Mouse (Mus musculus) MEL (cell line): ENCODE data around the gene Clk2. TPM values are rescaled to one million over a fixed set of nuclear protein-coding genes. Genes with fewer than 3 reads are reported as not detected.

Source experiments
- DNase-seq: peaks from one replicate; pipeline ENCODE4 v3.0.0; 2011; ENCODE audit warnings: low read depth, low spot score
- H3K27ac ChIP-seq: 2 replicates; pipeline ENCODE4 v1.5.1; 2012; ENCODE audit warnings: low read depth, mild to moderate bottlenecking, control low read depth, low read length, moderate library complexity; ENCODE audit not compliant: control insufficient read depth
- H3K27me3 ChIP-seq, 2 experiments: fragments of 150-350 bp in 1 of 2; sonication (generic) in 1 of 2; 2 replicates each; pipeline ENCODE4 v1.6.1; 2012; ENCODE audit warnings: low read length in 2 of 2, mild to moderate bottlenecking in 2 of 2, improper control_type of control experiment in 1 of 2, moderate library complexity in 1 of 2; ENCODE audit not compliant: insufficient read depth in 2 of 2, control insufficient read depth in 1 of 2
- H3K36me3 ChIP-seq, 2 experiments: 2 replicates each; pipeline ENCODE4 v1.6.1; 2012 to 2014; ENCODE audit warnings: low read length in 2 of 2, improper control_type of control experiment in 1 of 2, inconsistent platforms in 1 of 2, mild to moderate bottlenecking in 1 of 2; ENCODE audit not compliant: insufficient read depth in 2 of 2, control insufficient read depth in 1 of 2
- H3K4me1 ChIP-seq, 2 experiments: fragments of 150-350 bp in 1 of 2; sonication (generic) in 1 of 2; 2 replicates each; pipeline ENCODE4 v1.6.1; 2012; ENCODE audit warnings: low read length in 2 of 2, improper control_type of control experiment in 1 of 2, mild to moderate bottlenecking in 1 of 2; ENCODE audit not compliant: insufficient read depth in 2 of 2, control insufficient read depth in 1 of 2
- H3K4me3 ChIP-seq, 2 experiments: fragments of 150-350 bp in 1 of 2; sonication (generic) in 1 of 2; 2 replicates each; pipeline ENCODE4 v1.5.1; 2012; ENCODE audit warnings: low read depth in 2 of 2, low read length in 2 of 2, mild to moderate bottlenecking in 2 of 2, moderate library complexity in 2 of 2, control low read depth in 1 of 2, improper control_type of control experiment in 1 of 2; ENCODE audit not compliant: control insufficient read depth in 1 of 2, insufficient read depth in 1 of 2
- H3K79me2 ChIP-seq: 2 replicates; pipeline ENCODE4 v1.6.1; 2012; ENCODE audit warnings: mild to moderate bottlenecking, low read length, moderate library complexity; ENCODE audit not compliant: control insufficient read depth, poor library complexity, insufficient read depth
- H3K9ac ChIP-seq: 2 replicates; pipeline ENCODE4 v1.6.1; 2012; ENCODE audit warnings: low read depth, mild to moderate bottlenecking, control low read depth, low read length, moderate library complexity; ENCODE audit not compliant: control insufficient read depth, poor library complexity, severe bottlenecking
- H3K9me3 ChIP-seq: fragments of 150-350 bp; sonication (generic); replicated peaks from 2 replicates; pipeline ENCODE4 v1.6.1; 2012; ENCODE audit warnings: mild to moderate bottlenecking, low read length, improper control_type of control experiment, moderate library complexity; ENCODE audit not compliant: insufficient read depth
- BHLHE40 ChIP-seq: IDR thresholded peaks from 2 replicates; pipeline ENCODE4 v1.6.1; 2012; ENCODE audit warnings: low read depth, mild to moderate bottlenecking, inconsistent platforms, low read length, improper control_type of control experiment, borderline replicate concordance
- CHD1 ChIP-seq: IDR thresholded peaks from 2 replicates; pipeline ENCODE4 v1.6.1; 2012; ENCODE audit warnings: low read depth, mild to moderate bottlenecking, inconsistent platforms, low read length, improper control_type of control experiment
- CHD2 ChIP-seq: IDR thresholded peaks from 2 replicates; pipeline ENCODE4 v1.6.1; 2011; ENCODE audit warnings: low read length, improper control_type of control experiment
- CTCF ChIP-seq, 3 experiments: IDR thresholded peaks in 2 of 3; conservative IDR thresholded peaks in 1 of 3; 2 replicates each; pipeline ENCODE4 v1.5.1; 2011 to 2012; ENCODE audit warnings: low read length in 3 of 3, low read depth in 2 of 3, mild to moderate bottlenecking in 2 of 3, improper control_type of control experiment in 1 of 3, inconsistent platforms in 1 of 3, mixed read lengths in 1 of 3, moderate library complexity in 1 of 3; ENCODE audit not compliant: control insufficient read depth in 1 of 3, insufficient read depth in 1 of 3, poor library complexity in 1 of 3, severe bottlenecking in 1 of 3
- E2F4 ChIP-seq: IDR thresholded peaks from 2 replicates; pipeline ENCODE4 v1.6.1; 2011; ENCODE audit warnings: low read depth, low read length, improper control_type of control experiment, borderline replicate concordance
- ELF1 ChIP-seq: IDR thresholded peaks from 2 replicates; pipeline ENCODE4 v1.6.1; 2014; ENCODE audit warnings: low read depth, mild to moderate bottlenecking, inconsistent platforms, low read length, improper control_type of control experiment, moderate library complexity
- EP300 ChIP-seq, 2 experiments: IDR thresholded peaks; 2 replicates each; pipeline ENCODE4 v1.6.1; 2011; ENCODE audit warnings: improper control_type of control experiment in 2 of 2, low read length in 2 of 2, low read depth in 1 of 2, mild to moderate bottlenecking in 1 of 2
- ETS1 ChIP-seq: IDR thresholded peaks from 2 replicates; pipeline ENCODE4 v1.6.1; 2012; ENCODE audit warnings: low read depth, mild to moderate bottlenecking, inconsistent platforms, low read length, improper control_type of control experiment, moderate library complexity
- GABPA ChIP-seq: IDR thresholded peaks from 2 replicates; pipeline ENCODE4 v1.6.1; 2012; ENCODE audit warnings: low read depth, mild to moderate bottlenecking, inconsistent platforms, low read length, improper control_type of control experiment, moderate library complexity
- GATA1 ChIP-seq: IDR thresholded peaks from 2 replicates; pipeline ENCODE4 v1.6.1; 2011; ENCODE audit warnings: low read depth, low read length, improper control_type of control experiment
- HCFC1 ChIP-seq: IDR thresholded peaks from 2 replicates; pipeline ENCODE4 v1.6.1; 2012; ENCODE audit warnings: low read depth, mild to moderate bottlenecking, inconsistent platforms, low read length, improper control_type of control experiment, moderate library complexity
- JUND ChIP-seq: IDR thresholded peaks from 2 replicates; pipeline ENCODE4 v1.6.1; 2011; ENCODE audit warnings: low read depth, mild to moderate bottlenecking, improper control_type of control experiment, low read length
- KAT2A ChIP-seq: conservative IDR thresholded peaks from 2 replicates; pipeline ENCODE4 v1.6.1; 2012; ENCODE audit warnings: low read depth, low read length, improper control_type of control experiment, inconsistent platforms
- MAFK ChIP-seq: IDR thresholded peaks from 2 replicates; pipeline ENCODE4 v1.6.1; 2011; ENCODE audit warnings: low read depth, mild to moderate bottlenecking, low read length, improper control_type of control experiment, borderline replicate concordance
- MAX ChIP-seq: IDR thresholded peaks from 2 replicates; pipeline ENCODE4 v1.6.1; 2011; ENCODE audit warnings: low read length, improper control_type of control experiment
- MEF2A ChIP-seq: IDR thresholded peaks from 2 replicates; pipeline ENCODE4 v1.6.1; 2014; ENCODE audit warnings: low read depth, mild to moderate bottlenecking, inconsistent platforms, low read length, improper control_type of control experiment; ENCODE audit not compliant: poor library complexity, insufficient replicate concordance, severe bottlenecking; ENCODE audit errors: extremely low read depth
- MXI1 ChIP-seq: IDR thresholded peaks from 2 replicates; pipeline ENCODE4 v1.6.1; 2011; ENCODE audit warnings: mild to moderate bottlenecking, low read depth, low read length, improper control_type of control experiment
- MYB ChIP-seq: IDR thresholded peaks from 2 replicates; pipeline ENCODE4 v1.6.1; 2011; ENCODE audit warnings: mild to moderate bottlenecking, low read depth, low read length, improper control_type of control experiment
- MYC ChIP-seq: IDR thresholded peaks from 2 replicates; pipeline ENCODE4 v1.6.1; 2011; ENCODE audit warnings: low read depth, mild to moderate bottlenecking, low read length, improper control_type of control experiment, moderate library complexity
- NELFE ChIP-seq: IDR thresholded peaks from 2 replicates; pipeline ENCODE4 v1.6.1; 2011; ENCODE audit warnings: low read depth, low read length, improper control_type of control experiment
- POLR2A ChIP-seq, 2 experiments: IDR thresholded peaks; 2 replicates each; pipeline ENCODE4 v1.6.1; 2011 to 2012; ENCODE audit warnings: low read length in 2 of 2, mild to moderate bottlenecking in 2 of 2, control low read depth in 1 of 2, improper control_type of control experiment in 1 of 2, low read depth in 1 of 2, moderate library complexity in 1 of 2; ENCODE audit not compliant: control insufficient read depth in 1 of 2, insufficient read depth in 1 of 2, poor library complexity in 1 of 2
- POLR2AphosphoS2 ChIP-seq: IDR thresholded peaks from 2 replicates; pipeline ENCODE4 v1.6.1; 2011; ENCODE audit warnings: low read length, improper control_type of control experiment
- POLR2AphosphoS5 ChIP-seq: IDR thresholded peaks from 2 replicates; pipeline ENCODE4 v1.6.1; 2012; ENCODE audit warnings: low read depth, borderline replicate concordance, mild to moderate bottlenecking, inconsistent platforms, low read length, moderate library complexity, mixed read lengths
- RAD21 ChIP-seq: IDR thresholded peaks from 2 replicates; pipeline ENCODE4 v1.6.1; 2011; ENCODE audit warnings: mild to moderate bottlenecking, low read depth, low read length, improper control_type of control experiment
- RCOR1 ChIP-seq: IDR thresholded peaks from 2 replicates; pipeline ENCODE4 v1.6.1; 2012; ENCODE audit warnings: low read depth, mild to moderate bottlenecking, inconsistent platforms, low read length, improper control_type of control experiment
- SIN3A ChIP-seq: IDR thresholded peaks from 2 replicates; pipeline ENCODE4 v1.6.1; 2012; ENCODE audit warnings: low read length, improper control_type of control experiment, inconsistent platforms
- SMC3 ChIP-seq: IDR thresholded peaks from 2 replicates; pipeline ENCODE4 v1.6.1; 2011; ENCODE audit warnings: low read depth, low read length, improper control_type of control experiment
- TAL1 ChIP-seq: IDR thresholded peaks from 2 replicates; pipeline ENCODE4 v1.6.1; 2012; ENCODE audit warnings: mild to moderate bottlenecking, inconsistent platforms, low read length, moderate library complexity, mixed read lengths
- TBP ChIP-seq: IDR thresholded peaks from 2 replicates; pipeline ENCODE4 v1.8.0; 2011; ENCODE audit warnings: low read depth, low read length, improper control_type of control experiment
- TCF12 ChIP-seq: IDR thresholded peaks from 2 replicates; pipeline ENCODE4 v1.6.1; 2014; ENCODE audit warnings: low read depth, mild to moderate bottlenecking, inconsistent platforms, low read length, improper control_type of control experiment, moderate library complexity
- UBTF ChIP-seq: IDR thresholded peaks from 2 replicates; pipeline ENCODE4 v1.6.1; 2012; ENCODE audit warnings: low read depth, mild to moderate bottlenecking, inconsistent platforms, low read length, improper control_type of control experiment, moderate library complexity, borderline replicate concordance; ENCODE audit not compliant: insufficient read depth
- USF1 ChIP-seq: IDR thresholded peaks from 2 replicates; pipeline ENCODE4 v1.6.1; 2014; ENCODE audit warnings: low read depth, mild to moderate bottlenecking, inconsistent platforms, low read length, improper control_type of control experiment, moderate library complexity
- USF2 ChIP-seq, 2 experiments: IDR thresholded peaks; 2 replicates each; pipeline ENCODE4 v1.6.1; 2011 to 2012; ENCODE audit warnings: improper control_type of control experiment in 2 of 2, low read length in 2 of 2, borderline replicate concordance in 1 of 2, inconsistent platforms in 1 of 2, low read depth in 1 of 2, mild to moderate bottlenecking in 1 of 2; ENCODE audit not compliant: insufficient read depth in 1 of 2
- ZC3H11A ChIP-seq: IDR thresholded peaks from 2 replicates; pipeline ENCODE4 v1.6.1; 2012; ENCODE audit warnings: low read depth, mild to moderate bottlenecking, inconsistent platforms, low read length, improper control_type of control experiment
- ZKSCAN1 ChIP-seq: IDR thresholded peaks from 2 replicates; pipeline ENCODE4 v1.6.1; 2012; ENCODE audit warnings: low read depth, mild to moderate bottlenecking, inconsistent platforms, low read length, improper control_type of control experiment, moderate library complexity
- ZMIZ1 ChIP-seq: IDR thresholded peaks from 2 replicates; pipeline ENCODE4 v1.6.1; 2012; ENCODE audit warnings: low read depth, mild to moderate bottlenecking, inconsistent platforms, low read length, improper control_type of control experiment, moderate library complexity
- ZNF384 ChIP-seq: IDR thresholded peaks from 2 replicates; pipeline ENCODE4 v1.6.1; 2012; ENCODE audit warnings: low read depth, mild to moderate bottlenecking, inconsistent platforms, low read length, improper control_type of control experiment
- polyA plus RNA-seq, 2 experiments: library from polyadenylated mRNA; stranded (reverse) in 1 of 2; unstranded in 1 of 2; fragments of >175 nt in 1 of 2; fragments of >200 nt in 1 of 2; gene quantifications; 2 replicates each; pipeline versions ENCODE4 v1.2.1 to v1.2.4; 2012; ENCODE audit warnings: low replicate concordance in 2 of 2, low read depth in 1 of 2; ENCODE audit not compliant: insufficient read length in 2 of 2, insufficient read depth in 1 of 2, missing spikeins in 1 of 2
- total RNA-seq: library from RNA; depleted of rRNA; stranded (reverse); fragments of 300-350 nt; gene quantifications from 2 replicates; pipeline ENCODE4 v1.2.3, GENCODE M21; 2012

Clk2 gene
- total and polyA plus RNA-seq, 3 experiments: 28.2 to 138 (median 83.6) TPM

GRCm38 (mm10) chr3:89163643-89164245 lies 851 bp upstream of the Clk2 start:
- Histone ChIP-seq H3K4me3 (peak overlapping the region; percentile 76 to 80), H3K4me1 (peaks cover 10 to 26% of the 10 kb centered on the region in 2 experiments), H3K79me2 (peaks cover 27% of the 10 kb centered on the region), H3K36me3 (peaks cover 8 to 19% of the 10 kb centered on the region in 2 experiments), H3K27ac (peak overlapping the region; percentile 89), H3K27me3 (no peaks in the 10 kb centered on the region), H3K9me3 (no peaks in the 10 kb centered on the region), H3K9ac (peak overlapping the region; percentile 95)
- peak; percentile 75 for DNase-seq
- TF ChIP-seq SIN3A: no peak; the same call in 1 of the 2 replicates
- TF ChIP-seq CHD1: no peak; the same call in 1 of the 2 replicates
- TF ChIP-seq HCFC1: peak; percentile 8; the same call in 1 of the 2 replicates
- TF ChIP-seq ZNF384: peak; percentile 92
- TF ChIP-seq BHLHE40: no peak
- TF ChIP-seq ZMIZ1: no peak
- TF ChIP-seq TAL1: no peak
- no peak for TF ChIP-seq NELFE
- no peak for TF ChIP-seq POLR2A (IDR thresholded peaks at IDR 0.05; ENCODE audit: control insufficient read depth in 1 of 2, insufficient read depth in 1 of 2, low read depth in 1 of 2, low read length in 2 of 2, poor library complexity in 1 of 2)
- TF ChIP-seq MEF2A: no peak
- no peak for TF ChIP-seq ELF1
- no peak for TF ChIP-seq KAT2A
- TF ChIP-seq MXI1: no peak
- TF ChIP-seq MYC: no peak
- no peak for TF ChIP-seq ETS1
- TF ChIP-seq CTCF (IDR thresholded peaks at IDR 0.05 in 2 of 3, conservative IDR thresholded peaks at IDR 0.05 in 1 of 3; ENCODE audit: control insufficient read depth in 1 of 3, insufficient read depth in 1 of 3, low read depth in 2 of 3, low read length in 3 of 3, poor library complexity in 1 of 3, severe bottlenecking in 1 of 3): no peak
- no peak for TF ChIP-seq MYB
- TF ChIP-seq POLR2AphosphoS2: no peak
- TF ChIP-seq USF2 (IDR thresholded peaks at IDR 0.05; ENCODE audit: borderline replicate concordance in 1 of 2, insufficient read depth in 1 of 2, low read depth in 1 of 2, low read length in 2 of 2): no peak
- TF ChIP-seq MAFK: no peak
- peak; percentile 57; the same call in 1 of the 2 replicates for TF ChIP-seq TBP
- TF ChIP-seq GABPA: no peak
- no peak for TF ChIP-seq UBTF
- TF ChIP-seq JUND: no peak
- TF ChIP-seq MAX: peak; percentile 16; the same call in 1 of the 2 replicates
- no peak for TF ChIP-seq RAD21
- 0 out of 4 replicates have a peak, but pooled peaks of 1 of the 2 experiments have one; percentile 28 for TF ChIP-seq EP300 (IDR thresholded peaks at IDR 0.05; ENCODE audit: low read depth in 1 of 2, low read length in 2 of 2)
- peak; percentile 21; the same call in 1 of the 2 replicates for TF ChIP-seq RCOR1
- no peak for TF ChIP-seq SMC3
- TF ChIP-seq E2F4: no peak; the same call in 1 of the 2 replicates
- no peak for TF ChIP-seq POLR2AphosphoS5
- TF ChIP-seq GATA1: no peak
- TF ChIP-seq ZC3H11A: no peak
- TF ChIP-seq TCF12: no peak
- TF ChIP-seq ZKSCAN1: 0 out of 2 replicates have a peak, but pooled peaks have one; percentile 22
- TF ChIP-seq USF1: no peak
- no peak for TF ChIP-seq CHD2
